Mouse (Mus musculus): ENCODE results near the gene S1pr2.

S1pr2 gene

GRCm38 (mm10) chr9:20965606-20966005, 11.0 kb downstream of the S1pr2 start:
- no peak for DNase-seq

GRCm38 (mm10) chr9:20961557-20961956, 15.0 kb downstream of the S1pr2 start:
- DNase-seq, result no peak

GRCm38 (mm10) chr9:20959430-20959938, 17.1 kb downstream of the S1pr2 start, which contains the start of gene Dnmt1:
TSS of gene Dnmt1 (minus strand) at chr9:20959888.
- no peak for DNase-seq

GRCm38 (mm10) chr9:20956989-20957388, 19.6 kb downstream of the S1pr2 start:
- no peak for DNase-seq

- peak; percentile 97 for DNase-seq
Measured at GRCm38 (mm10) chr9:20952520-20953227, 23.9 kb downstream of the S1pr2 start.

- DNase-seq, result no peak
Measured at GRCm38 (mm10) chr9:20951966-20952519, 24.5 kb downstream of the S1pr2 start.

GRCm38 (mm10) chr9:20951441-20951840, 25.1 kb downstream of the S1pr2 start:
- DNase-seq, result peak; percentile 59

- DNase-seq, result no peak
Measured at GRCm38 (mm10) chr9:20950419-20950818, 26.2 kb downstream of the S1pr2 start.

GRCm38 (mm10) chr9:20946066-20946880, 30.3 kb downstream of the S1pr2 start:
- no peak for DNase-seq

- DNase-seq, result no peak
Measured at GRCm38 (mm10) chr9:20944697-20945370, 31.7 kb downstream of the S1pr2 start.

GRCm38 (mm10) chr9:20943911-20944310, 32.7 kb downstream of the S1pr2 start:
- no peak for DNase-seq

GRCm38 (mm10) chr9:20943396-20943795, 33.2 kb downstream of the S1pr2 start:
- no peak for DNase-seq

GRCm38 (mm10) chr9:20923258-20923657, 53.3 kb downstream of the S1pr2 start:
- DNase-seq, result no peak

- DNase-seq, result peak; percentile 53
Measured at GRCm38 (mm10) chr9:20916160-20916559, 60.4 kb downstream of the S1pr2 start.
